ENCODE assay signal across 7 mouse cellular contexts in genomic region chr8:123253451-123254098, GRCm38 (mm10). TPM values are rescaled to one million over a fixed set of nuclear protein-coding genes. Genes with fewer than 3 reads are reported as not detected.
DNase-seq lines count a peak whose midpoint lies in the region; ATAC-seq and TF ChIP-seq lines count a peak whose summit lies in the region.

No protein-coding gene starts in this region.

- WGBS in hindbrain, embryonic 15.5 days: under 1% methylated on average over 40 of the region's 40 CpGs
- WGBS in lung, postnatal 0 days: 5% methylated on average over 31 of the region's 40 CpGs

- peak; percentile 14 for DNase-seq in ovary, postnatal 14 days (ENCODE audit: low spot score)
- DNase-seq in ovary, postnatal 10 days (ENCODE audit: low spot score): no peak
- DNase-seq in c-Kit-positive CD71-positive TER-119-positive erythroid progenitor cells, embryonic 14.5 days (ENCODE audit: low spot score): peak; percentile 36
- DNase-seq in lung, postnatal 0 days (ENCODE audit: low spot score): peak; percentile 36
- DNase-seq in thymus, postnatal 4 days: no peak
- no peak for DNase-seq in left cerebral cortex, adult 9 months (ENCODE audit: low spot score in 2 of 2)

- no peaks in the 10 kb centered on the region for H3K27me3 ChIP-seq in hindbrain, embryonic 15.5 days
- no peaks in the 10 kb centered on the region for H3K27me3 ChIP-seq in lung, postnatal 0 days (replicated peaks; ENCODE audit: insufficient read depth, low read length)

- no peaks in the 10 kb centered on the region for H3K9me3 ChIP-seq in hindbrain, embryonic 15.5 days
- H3K9me3 ChIP-seq in lung, postnatal 0 days (ENCODE audit: low read length): no peaks in the 10 kb centered on the region

- peaks cover 40% of the 10 kb centered on the region for H3K36me3 ChIP-seq in hindbrain, embryonic 15.5 days
- H3K36me3 ChIP-seq in lung, postnatal 0 days (ENCODE audit: insufficient read depth, low read length): peaks cover 24% of the 10 kb centered on the region; the same call in 1 of the 2 replicates

- no peak for TF ChIP-seq CTCF in lung, postnatal 0 days (IDR thresholded peaks at IDR 0.05)

- TF ChIP-seq EP300 in lung, postnatal 0 days (IDR thresholded peaks at IDR 0.05): no peak

- peak overlapping the region; percentile 92 for H3K4me2 ChIP-seq in hindbrain, embryonic 15.5 days
- H3K4me2 ChIP-seq in lung, postnatal 0 days (replicated peaks; ENCODE audit: low read depth, low read length): peak overlapping the region; percentile 84

- H3K4me3 ChIP-seq in hindbrain, embryonic 15.5 days: peak overlapping the region; percentile 84
- H3K4me3 ChIP-seq in lung, postnatal 0 days (ENCODE audit: low read depth, low read length): peak overlapping the region; percentile 94

- peak overlapping the region; percentile 91 for H3K27ac ChIP-seq in hindbrain, embryonic 15.5 days (replicated peaks)
- H3K27ac ChIP-seq in lung, postnatal 0 days (ENCODE audit: low read length): peak overlapping the region; percentile 91

- no peak; the same call in none of the 2 replicates for ATAC-seq in hindbrain, embryonic 15.5 days (ENCODE audit: low FRiP score, low read depth)
- ATAC-seq in lung, postnatal 0 days: peak; percentile 34

- peak overlapping the region; percentile 90 for H3K9ac ChIP-seq in hindbrain, embryonic 15.5 days
- H3K9ac ChIP-seq in lung, postnatal 0 days (replicated peaks; ENCODE audit: low read depth): peak overlapping the region; percentile 98

- H3K4me1 ChIP-seq in hindbrain, embryonic 15.5 days (replicated peaks): peaks cover 32% of the 10 kb centered on the region
- H3K4me1 ChIP-seq in lung, postnatal 0 days (ENCODE audit: insufficient read depth, low read depth, low read length): peaks cover 10% of the 10 kb centered on the region

RNA-seq across cellular contexts. Expression of gene Zfp276, which starts 0.4 kb away (rescaled TPM):
- polyA plus RNA-seq in hindbrain, embryonic 15.5 days (2015; fragmentation: Nextera tagmentation; extraction: Ambion mirVana): 24.7 and 25.2 TPM in 2 replicates
- 14.4 and 14.6 TPM in 2 replicates for polyA plus RNA-seq in lung, postnatal 0 days (2015; fragmentation: Nextera tagmentation; extraction: Ambion mirVana)

RNA-seq across cellular contexts. Expression of gene Vps9d1, which starts 0.6 kb away (rescaled TPM):
- polyA plus RNA-seq in hindbrain, embryonic 15.5 days (2015; fragmentation: Nextera tagmentation; extraction: Ambion mirVana): 58.8 and 66.6 TPM in 2 replicates
- 14.0 and 14.3 TPM in 2 replicates for polyA plus RNA-seq in lung, postnatal 0 days (2015; fragmentation: Nextera tagmentation; extraction: Ambion mirVana)

RNA-seq across cellular contexts. Expression of gene Spata2l, which starts 17.5 kb away (rescaled TPM):
- 10.1 and 11.4 TPM in 2 replicates for polyA plus RNA-seq in hindbrain, embryonic 15.5 days (2015; fragmentation: Nextera tagmentation; extraction: Ambion mirVana)
- polyA plus RNA-seq in lung, postnatal 0 days (2015; fragmentation: Nextera tagmentation; extraction: Ambion mirVana): 4.8 TPM in 2 replicates

RNA-seq across cellular contexts. Expression of gene Cdk10, which starts 28.9 kb away (rescaled TPM):
- 45.2 and 48.5 TPM in 2 replicates for polyA plus RNA-seq in hindbrain, embryonic 15.5 days (2015; fragmentation: Nextera tagmentation; extraction: Ambion mirVana)
- polyA plus RNA-seq in lung, postnatal 0 days (2015; fragmentation: Nextera tagmentation; extraction: Ambion mirVana): 23.4 and 28.3 TPM in 2 replicates

RNA-seq across cellular contexts. Expression of gene Spata33, which starts 40.9 kb away (rescaled TPM):
- 6.2 and 8.7 TPM in 2 replicates for polyA plus RNA-seq in hindbrain, embryonic 15.5 days (2015; fragmentation: Nextera tagmentation; extraction: Ambion mirVana)
- polyA plus RNA-seq in lung, postnatal 0 days (2015; fragmentation: Nextera tagmentation; extraction: Ambion mirVana): 3.2 and 4.8 TPM in 2 replicates

Comparison
In these comparisons a context has a peak if more than half of its experiments do, and no peak if none do; other contexts are left out.
1. DNase-seq: peak in ovary, postnatal 14 days (single experiment), c-Kit-positive CD71-positive TER-119-positive erythroid progenitor cells, embryonic 14.5 days (single experiment) and lung, postnatal 0 days (single experiment); none in ovary, postnatal 10 days (single experiment), thymus, postnatal 4 days (single experiment) and left cerebral cortex, adult 9 months (0 of 2).